Mouse (Mus musculus) ES-Bruce4 (cell line): ENCODE data around the gene Slc25a21.

Experiments
- CTCF ChIP-seq: IDR thresholded peaks from one replicate; pipeline ENCODE4 v1.8.1; 2011; ENCODE audit warnings: low read depth, low read length
- POLR2A ChIP-seq: IDR thresholded peaks from one replicate; pipeline ENCODE4 v1.8.1; 2011; ENCODE audit warnings: low read length; ENCODE audit not compliant: insufficient read depth

DNA sequence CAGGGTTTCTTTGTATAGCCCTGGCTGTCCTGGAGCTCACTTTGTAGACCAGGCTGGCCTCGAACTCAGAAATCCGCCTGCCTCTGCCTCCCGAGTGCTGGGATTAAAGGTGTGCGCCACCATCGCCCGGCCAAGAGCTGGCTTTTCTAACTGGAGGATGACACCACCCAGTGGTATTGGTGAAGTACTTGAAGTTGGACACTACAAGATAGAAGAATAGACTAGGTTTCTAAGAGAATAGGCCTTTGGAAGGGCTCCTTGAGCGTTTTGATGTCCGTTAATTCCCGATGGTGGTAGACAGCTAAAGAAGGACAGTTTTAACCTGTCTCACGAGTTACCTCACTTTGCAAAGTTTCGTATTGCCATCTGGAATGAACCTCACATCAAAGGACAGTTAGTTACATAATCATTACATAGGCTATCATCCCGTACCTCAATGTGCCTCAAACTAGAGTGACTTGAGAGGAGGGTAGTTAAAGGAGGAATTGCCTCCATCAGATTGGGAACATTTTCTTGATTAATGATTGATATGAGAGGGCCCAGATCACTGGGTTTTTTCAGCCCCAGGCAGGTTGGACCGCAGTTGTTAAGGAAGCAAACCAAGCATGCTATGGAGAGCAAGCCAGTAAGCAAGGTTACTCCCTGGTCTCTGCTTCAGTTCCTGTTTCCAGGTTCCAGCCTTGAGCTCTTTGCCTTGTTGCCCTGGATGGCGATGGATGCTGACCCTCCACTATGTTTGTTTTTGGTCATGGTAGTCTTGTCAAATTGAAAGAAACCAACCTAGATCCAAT lies 34.0 kb upstream of the Slc25a21 start:
- TF ChIP-seq CTCF (no peak), POLR2A (no peak)
